Mouse (Mus musculus): ENCODE measurements at regions not wholly inside any gene's neighbourhood (a gene's known extent, or its start where the extent isn't known, plus 50 kb on each side); places are given as distances from the start of the nearest gene placed in this dataset.

DNA sequence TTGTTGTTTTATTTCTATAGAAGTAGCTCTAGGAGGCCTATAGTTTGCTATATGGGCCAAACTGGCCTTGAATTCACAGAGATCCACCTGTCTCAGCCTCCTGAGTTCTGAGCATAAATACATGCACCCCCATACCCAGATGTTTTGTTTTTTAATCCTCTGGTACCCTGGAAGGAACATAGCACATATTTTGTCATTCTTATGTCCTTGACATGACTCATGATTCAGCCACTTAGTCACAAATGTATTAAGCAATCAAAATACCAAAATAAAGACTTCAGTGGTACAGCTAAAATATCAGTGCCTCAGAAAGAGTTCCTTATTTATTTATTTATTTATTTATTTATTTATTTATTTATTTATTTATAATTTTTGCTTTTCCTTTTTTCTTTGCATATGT lies 1428.3 kb downstream of the Gsdmc2 start:
- no peak for TF ChIP-seq POLR2A (IDR thresholded peaks at IDR 0.05; ENCODE audit: control insufficient read depth, extremely low read depth, insufficient read depth, low read length, poor library complexity)
- no peak for TF ChIP-seq CTCF (IDR thresholded peaks at IDR 0.05; ENCODE audit: borderline replicate concordance, control insufficient read depth, extremely low read depth, insufficient read depth, low read length, poor library complexity)
